Mouse (Mus musculus) left cerebral cortex, postnatal 36 days (tissue): Measurements from ENCODE around the gene Rftn2. TPM values are rescaled to one million over a fixed set of nuclear protein-coding genes. Genes with fewer than 3 reads are reported as not detected.

Experiments
- DNase-seq, 2 experiments: peaks; one replicate each; pipeline ENCODE4 v3.0.0; 2021 to 2022; ENCODE audit warnings: low spot score in 2 of 2, mixed read lengths in 1 of 2
- intact Hi-C: fragments of 180-260 bp; cut with DNase I; formaldehyde crosslinking; loops from one replicate; pipeline ENCODE4 v1.15.1; 2025
- total RNA-seq, 2 experiments: library from RNA; stranded (reverse); gene quantifications; 2 replicates each; pipeline ENCODE4 v1.2.3; 2021

The Rftn2 gene
- total RNA-seq, 2 experiments from 2014 or later = 19.8 to 22.9 TPM

DNA sequence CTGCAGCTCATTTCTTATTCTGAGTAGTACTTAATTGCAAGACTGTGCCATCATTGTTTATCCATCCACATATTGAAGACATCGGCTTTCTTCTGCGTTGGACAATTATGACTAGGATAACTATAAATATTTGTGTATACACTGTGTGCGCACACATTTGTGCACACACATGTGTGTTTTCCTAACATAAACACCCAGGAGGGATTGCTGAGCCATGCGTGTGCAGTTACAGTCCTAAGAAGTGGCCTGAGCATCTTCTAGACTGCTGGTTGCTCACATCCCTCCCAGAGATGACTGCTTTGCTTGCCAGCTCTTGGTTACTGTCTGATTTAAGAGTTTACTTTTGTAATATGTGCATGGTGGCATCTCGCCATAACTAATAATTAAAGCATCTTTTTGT, 44.2 kb downstream of the Rftn2 start:
- intact Hi-C loops = no loop called here
- no peak for DNase-seq

- intact Hi-C loops = no loop called here
- DNase-seq = no peak
Observed at GRCm38 (mm10) chr1:55179917-55180566, 46.5 kb downstream of the Rftn2 start.

DNA sequence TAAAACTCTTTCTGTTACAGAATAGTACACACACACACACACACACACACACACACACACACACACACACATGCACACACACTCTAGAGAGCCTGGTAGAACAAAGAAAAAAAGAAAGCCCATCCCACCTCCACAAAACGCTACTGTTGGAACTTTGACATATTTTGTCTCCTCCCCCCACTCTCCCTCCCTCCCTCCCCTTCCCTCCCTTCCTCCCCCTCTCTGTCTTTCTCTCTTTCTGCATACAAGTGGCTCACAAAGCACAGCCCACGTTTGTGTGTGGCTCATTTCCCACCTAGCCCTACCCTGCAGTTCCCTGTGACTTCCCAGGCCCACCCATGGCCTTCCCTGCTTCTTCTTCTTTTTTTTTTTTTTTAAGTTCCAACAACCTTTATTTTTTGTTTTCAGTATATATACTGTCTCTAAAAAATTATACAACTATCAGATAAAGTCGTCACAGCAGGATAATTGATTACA, 52.0 kb downstream of the Rftn2 start:
- DNase-seq = no peak
- intact Hi-C loops = no loop called here

GRCm38 (mm10) chr1:55173720-55174557, 52.6 kb downstream of the Rftn2 start:
- no peak for DNase-seq
- intact Hi-C loops = no loop called here

- intact Hi-C loops = no loop called here
- DNase-seq = no peak
Observed at GRCm38 (mm10) chr1:55171361-55172325, 54.9 kb downstream of the Rftn2 start.

GRCm38 (mm10) chr1:55168591-55168990, 58.0 kb downstream of the Rftn2 start:
- intact Hi-C loops = no loop called here

GRCm38 (mm10) chr1:55167560-55167959, 59.0 kb downstream of the Rftn2 start:
- intact Hi-C loops = no loop called here
- no peak for DNase-seq

More at GRCm38 (mm10) chr1:55168591-55168990, 58.0 kb downstream of the Rftn2 start:
- no peak for DNase-seq

DNA sequence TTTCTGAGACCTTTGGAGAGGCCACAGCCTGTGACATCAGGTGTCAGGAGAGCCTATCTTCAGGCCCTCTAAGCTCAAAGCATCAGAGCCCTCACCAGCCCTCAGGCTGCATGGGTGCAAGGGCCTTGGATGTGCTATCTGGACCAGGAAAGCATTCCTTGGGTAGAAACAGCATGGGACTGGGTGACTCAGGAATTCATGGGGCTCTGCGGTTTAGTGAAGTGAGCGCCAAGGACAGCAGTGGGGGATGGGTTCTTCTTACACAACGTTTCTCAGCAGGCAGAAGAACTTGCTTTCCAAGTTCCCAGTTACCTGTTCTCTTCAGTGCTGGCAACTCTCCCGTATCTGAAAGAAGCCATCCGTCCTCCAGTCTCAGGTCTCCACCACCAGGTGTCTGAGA, 62.6 kb downstream of the Rftn2 start:
- DNase-seq = no peak
- intact Hi-C loops = no loop called here

- DNase-seq = no peak
- intact Hi-C loops = no loop called here
Observed at GRCm38 (mm10) chr1:55162781-55163180, 63.8 kb downstream of the Rftn2 start.

DNA sequence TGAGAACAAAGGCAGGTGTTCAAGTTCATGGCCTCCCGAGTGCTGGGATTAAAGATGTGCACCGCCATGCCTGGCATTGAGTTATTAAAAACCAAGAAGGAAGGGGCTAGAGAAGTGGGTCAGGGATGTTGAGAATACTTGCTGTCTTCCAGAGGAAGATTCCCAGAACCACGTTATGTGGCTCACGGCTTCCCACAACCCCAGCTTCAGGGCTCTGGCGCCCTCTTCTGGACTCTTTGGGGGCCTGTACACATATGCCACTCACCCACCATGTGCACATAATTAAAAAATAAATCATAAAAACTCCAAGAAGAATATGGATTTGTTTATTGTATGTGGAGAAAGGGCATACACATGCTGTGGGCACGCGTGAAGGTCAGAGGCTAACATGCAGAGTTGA, 64.7 kb downstream of the Rftn2 start:
- intact Hi-C loops = loop anchor here (2.0 kb wide), 1 partner anchor 41 kb away; no protein-coding TSS in a partner anchor
- no peak for DNase-seq

DNA sequence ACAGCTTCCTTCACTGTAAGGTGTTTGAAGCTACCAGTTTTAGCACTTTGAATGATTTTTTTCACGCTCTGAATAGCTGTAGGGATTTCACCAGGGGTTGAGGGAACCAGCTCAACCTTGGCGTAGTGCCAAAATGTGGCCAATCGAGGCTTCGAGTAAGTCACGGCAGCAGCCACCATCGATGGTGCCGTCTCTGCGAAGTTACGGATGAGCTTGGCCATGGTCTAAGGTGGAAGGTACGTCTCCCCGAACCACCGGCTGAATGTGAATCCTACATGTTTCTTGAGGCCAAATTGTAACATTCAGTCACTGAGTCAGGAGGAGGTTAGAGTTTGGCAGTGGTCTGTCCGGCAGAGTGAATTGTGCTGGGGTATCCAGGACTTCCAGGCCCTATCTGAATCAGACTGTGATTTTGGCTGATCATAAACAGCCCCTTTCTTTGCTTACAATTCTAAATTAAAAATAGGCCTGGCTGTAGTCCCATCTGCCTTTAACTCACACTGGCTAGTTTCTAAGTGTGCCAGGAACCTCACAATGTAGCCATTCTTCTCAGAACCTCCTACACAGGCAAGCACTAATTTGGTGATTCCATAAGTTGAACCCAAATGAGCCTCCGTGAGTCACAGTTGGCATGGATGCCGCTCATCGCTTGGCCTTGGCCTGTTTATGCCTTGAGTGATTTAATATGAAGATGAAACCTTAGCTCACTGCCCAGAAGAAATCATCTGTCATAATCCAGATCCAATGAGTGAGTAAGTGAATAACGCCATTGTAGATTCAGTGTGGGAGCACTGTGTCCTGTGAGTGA, 65.5 kb downstream of the Rftn2 start:
- intact Hi-C loops = loop anchor here (2.0 kb wide), 1 partner anchor 42 kb away; no protein-coding TSS in a partner anchor

DNA sequence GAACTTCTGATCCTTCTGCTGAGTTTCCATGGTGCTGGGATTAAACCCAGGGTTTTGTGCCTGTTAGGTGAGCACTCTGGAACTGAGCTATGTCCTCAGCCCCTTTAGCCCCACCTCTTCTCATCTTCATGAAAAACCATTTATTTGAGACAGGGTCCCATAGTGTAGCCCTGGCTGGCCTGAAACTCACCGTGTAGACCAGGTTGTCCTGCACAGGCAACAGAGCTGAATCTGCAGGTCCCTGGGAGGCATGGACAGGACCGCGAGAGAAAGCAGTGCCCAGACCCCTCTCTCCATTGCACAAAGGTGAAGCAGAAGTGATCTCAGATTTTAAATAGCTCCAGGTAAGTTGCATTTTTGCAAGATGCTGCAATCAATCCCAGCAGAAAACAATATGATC, 66.4 kb downstream of the Rftn2 start:
- no peak for DNase-seq
- intact Hi-C loops = loop anchor here (2.0 kb wide), 1 partner anchor 43 kb away; no protein-coding TSS in a partner anchor

More for the DNA sequence above, 65.5 kb downstream of the Rftn2 start:
- peak; percentile 56 to 64 for DNase-seq

DNA sequence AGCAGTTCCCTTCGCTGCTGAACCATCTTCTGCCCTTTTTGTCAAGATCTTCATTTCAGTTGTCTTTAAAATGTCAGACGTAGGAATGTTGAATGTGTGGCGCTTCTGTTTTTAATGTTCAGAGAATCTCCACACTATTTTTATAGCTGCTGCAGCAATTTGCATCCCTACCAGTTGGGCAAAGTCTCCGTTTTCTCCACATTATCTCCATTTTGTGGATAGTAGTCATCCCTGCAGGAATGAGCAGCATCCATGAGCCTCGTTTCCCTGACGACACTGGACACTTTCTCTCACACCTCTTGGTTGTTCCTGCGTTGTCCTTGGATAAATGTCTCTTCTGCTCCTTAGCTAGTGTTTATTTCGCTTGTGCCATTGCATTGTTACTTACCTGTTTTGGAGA, 67.8 kb downstream of the Rftn2 start:
- intact Hi-C loops = no loop called here

GRCm38 (mm10) chr1:55158211-55158610, 68.4 kb downstream of the Rftn2 start:
- intact Hi-C loops = no loop called here
- DNase-seq = peak; percentile 21 to 24

More for the DNA sequence above, 67.8 kb downstream of the Rftn2 start:
- DNase-seq = no peak

GRCm38 (mm10) chr1:55157329-55157728, 69.3 kb downstream of the Rftn2 start:
- no peak for DNase-seq
- intact Hi-C loops = no loop called here

GRCm38 (mm10) chr1:55145556-55145955, 81.0 kb downstream of the Rftn2 start:
- intact Hi-C loops = no loop called here

GRCm38 (mm10) chr1:55144338-55144737, 82.2 kb downstream of the Rftn2 start:
- no peak for DNase-seq
- intact Hi-C loops = no loop called here

More at GRCm38 (mm10) chr1:55145556-55145955, 81.0 kb downstream of the Rftn2 start:
- no peak for DNase-seq

- intact Hi-C loops = no loop called here
- no peak for DNase-seq
Observed at GRCm38 (mm10) chr1:55135846-55136245, 90.7 kb downstream of the Rftn2 start.

- intact Hi-C loops = no loop called here
Observed at GRCm38 (mm10) chr1:55134301-55134700, 92.3 kb downstream of the Rftn2 start.

More at GRCm38 (mm10) chr1:55134301-55134700, 92.3 kb downstream of the Rftn2 start:
- no peak for DNase-seq
